Comparison of ENCODE assay signal across 8 mouse cellular contexts in genomic region chr9:61012771-61013540, GRCm38 (mm10).
DNase-seq lines count a peak whose midpoint lies in the region; TF ChIP-seq lines count a peak whose summit lies in the region.

No protein-coding gene starts in this region.

- peaks cover 10 to 37% of the 10 kb centered on the region in 2 experiments; a peak in 3 of 4 replicates for H3K4me1 ChIP-seq in CH12.LX (ENCODE audit: control insufficient read depth in 1 of 2, insufficient read depth in 2 of 2)

- DNase-seq in 416B (ENCODE audit: low read depth) (peak; percentile 99), CH12.LX (ENCODE audit: extremely low read depth) (peak; percentile 92)
- DNase-seq in cerebellum, postnatal 10 days, result peak; percentile 70 to 81
- DNase-seq in heart, adult 9 months (ENCODE audit: low spot score in 2 of 2), result peak; percentile 50 to 78
- DNase-seq in left cerebral cortex, postnatal 14 days (ENCODE audit: low spot score in 2 of 2), result peak; percentile 80 to 92
- peak; percentile 62 to 75 for DNase-seq in monocyte, adult 2 months (ENCODE audit: low read depth in 1 of 2, low spot score in 2 of 2)
- peak; percentile 75 to 86 for DNase-seq in thymus, adult 18-20 months
- no peak for DNase-seq in embryo, embryonic 11 days

- H3K4me2 ChIP-seq in CH12.LX (ENCODE audit: insufficient read depth, low read depth, poor library complexity, severe bottlenecking), result no peak overlapping the region

- dilution Hi-C loops in CH12.LX (cut with MboI; ENCODE audit: extremely low pct_ligation_motif_present, extremely low pct_unique_long_range_greater_than_20kb, low sequenced_read_pairs), result no loop called here

- TF ChIP-seq EP300 in CH12.LX (IDR thresholded peaks at IDR 0.05; ENCODE audit: low read length), result no peak; the same call in 1 of the 2 replicates

- in situ Hi-C loops in CH12.LX (cut with MboI; ENCODE audit: low pct_ligation_motif_present, low pct_unique_long_range_greater_than_20kb, low sequenced_read_pairs), result no loop called here

- H3K9ac ChIP-seq in CH12.LX (ENCODE audit: insufficient read depth, low read depth), result no peak overlapping the region

- H3K9me3 ChIP-seq in CH12.LX (replicated peaks; ENCODE audit: low read length), result peaks cover 8% of the 10 kb centered on the region

- no peak overlapping the region for H3K27ac ChIP-seq in CH12.LX (ENCODE audit: insufficient read depth, low read depth)

- TF ChIP-seq RAD21 in CH12.LX (IDR thresholded peaks at IDR 0.05; ENCODE audit: low read depth, low read length), result no peak

- H3K79me2 ChIP-seq in CH12.LX (replicated peaks; ENCODE audit: control insufficient read depth, extremely low read depth, insufficient read depth, poor library complexity, severe bottlenecking), result no peaks in the 10 kb centered on the region

- TF ChIP-seq POLR2A in CH12.LX (IDR thresholded peaks at IDR 0.05; ENCODE audit: low read depth, low read length), result no peak

- no peak overlapping the region for H3K4me3 ChIP-seq in CH12.LX (replicated peaks in 1 of 3; ENCODE audit: low read depth in 2 of 3, low read length in 2 of 3, poor library complexity in 1 of 3)

- TF ChIP-seq CTCF in CH12.LX (conservative IDR thresholded peaks at IDR 0.05 in 1 of 2, IDR thresholded peaks at IDR 0.05 in 1 of 2; ENCODE audit: low read depth in 2 of 2, low read length in 2 of 2), result peak; percentile 24 to 40; a peak in 2 of 4 replicates

- peaks cover 39% of the 10 kb centered on the region for H3K27me3 ChIP-seq in CH12.LX (replicated peaks)

- intact Hi-C loops in left cerebral cortex, postnatal 14 days (cut with DNase I), result no loop called here

- H3K36me3 ChIP-seq in CH12.LX (replicated peaks in 1 of 2; ENCODE audit: control insufficient read depth in 1 of 2, insufficient read depth in 1 of 2, low read length in 1 of 2), result no peaks in the 10 kb centered on the region

TF ChIP-seq in CH12.LX, 34 proteins besides CTCF, POLR2A, EP300 and RAD21:
- TF ChIP-seq MAFK (IDR thresholded peaks at IDR 0.05; ENCODE audit: insufficient replicate concordance, low read length) (peak; percentile 61; the same call in 1 of the 2 replicates), KAT2A (IDR thresholded peaks at IDR 0.05; ENCODE audit: insufficient replicate concordance, low read length) (no peak), TCF12 (IDR thresholded peaks at IDR 0.05; ENCODE audit: low read depth, low read length) (0 out of 2 replicates have a peak, but pooled peaks have one; percentile 26), MXI1 (IDR thresholded peaks at IDR 0.05; ENCODE audit: low read depth, low read length) (no peak), BHLHE40 (IDR thresholded peaks at IDR 0.05; ENCODE audit: low read depth, low read length) (peak; percentile 72), ETS1 (conservative IDR thresholded peaks at IDR 0.05; ENCODE audit: low read depth, low read length) (0 out of 2 replicates have a peak, but pooled peaks have one; percentile 35)
